Mouse (Mus musculus) ES-Bruce4 (cell line): ENCODE results near the gene Samd11.

Experiments used
- CTCF ChIP-seq: IDR thresholded peaks from one replicate; pipeline ENCODE4 v1.8.1; 2011; ENCODE audit warnings: low read depth, low read length
- EP300 ChIP-seq: IDR thresholded peaks from 2 replicates; pipeline ENCODE4 v1.6.1; 2011; ENCODE audit warnings: low read depth, low read length; ENCODE audit not compliant: insufficient read depth

DNA sequence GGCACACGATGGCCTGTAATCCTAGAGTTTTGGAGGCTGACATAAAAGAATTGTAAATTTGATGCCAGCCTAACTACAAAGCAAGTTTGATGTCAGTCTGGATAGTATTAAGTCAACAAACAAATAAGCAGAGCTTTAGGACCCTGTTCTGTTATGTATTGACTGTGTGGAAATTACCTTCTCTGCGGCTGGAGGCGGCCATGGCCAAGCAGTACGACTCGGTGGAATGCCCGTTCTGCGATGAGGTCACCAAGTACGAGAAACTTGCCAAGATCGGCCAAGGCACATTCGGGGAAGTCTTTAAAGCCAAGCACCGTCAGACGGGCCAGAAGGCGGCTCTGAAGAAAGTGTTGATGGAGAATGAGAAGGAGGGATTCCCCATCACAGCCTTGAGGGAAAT lies 42.3 kb downstream of the Samd11 start:
- TF ChIP-seq CTCF = no peak
- TF ChIP-seq EP300 = no peak
